Comparison of ENCODE assay signal across 8 mouse cellular contexts in genomic region chr1:167308261-167309054, GRCm38 (mm10). TPM values are rescaled to one million over a fixed set of nuclear protein-coding genes. Genes with fewer than 3 reads are reported as not detected.
DNase-seq lines count a peak whose midpoint lies in the region; ATAC-seq and TF ChIP-seq lines count a peak whose summit lies in the region.

Gene Tmco1 (plus strand): TSS chr1:167308378.

- TF ChIP-seq CTCF in bone marrow, adult 2 months (IDR thresholded peaks at IDR 0.05; ENCODE audit: control insufficient read depth, insufficient read depth, low read length): no peak

- peak within 1 kb of the TSS; percentile 88 for H3K9ac ChIP-seq in embryonic facial prominence, embryonic 15.5 days
- H3K9ac ChIP-seq in kidney, embryonic 14.5 days (ENCODE audit: low read depth, low read length): peak within 1 kb of the TSS; percentile 97
- H3K9ac ChIP-seq in limb, embryonic 15.5 days: peak within 1 kb of the TSS; percentile 71

- DNase-seq in 416B (ENCODE audit: low read depth): peak; percentile 97
- DNase-seq in heart, adult 9 months (ENCODE audit: low spot score in 2 of 2): peak; percentile 97
- peak; percentile 89 to 97 for DNase-seq in monocyte, adult 2 months (ENCODE audit: low read depth in 1 of 2, low spot score in 2 of 2)
- peak; percentile 97 to 98 for DNase-seq in spleen, postnatal 36 days (ENCODE audit: low spot score in 2 of 2)

- peaks cover 18% of the 10 kb centered on the region for H3K36me3 ChIP-seq in embryonic facial prominence, embryonic 15.5 days
- peaks cover 14% of the 10 kb centered on the region; the same call in 1 of the 2 replicates for H3K36me3 ChIP-seq in kidney, embryonic 14.5 days (ENCODE audit: control insufficient read depth, insufficient read depth, low read length)
- peaks cover 9% of the 10 kb centered on the region for H3K36me3 ChIP-seq in limb, embryonic 15.5 days

- no peaks in the 10 kb centered on the region for H3K9me3 ChIP-seq in embryonic facial prominence, embryonic 15.5 days (replicated peaks)
- H3K9me3 ChIP-seq in kidney, embryonic 14.5 days (ENCODE audit: control insufficient read depth, low read length): no peaks in the 10 kb centered on the region
- H3K9me3 ChIP-seq in limb, embryonic 15.5 days: no peaks in the 10 kb centered on the region

- H3K4me3 ChIP-seq in bone marrow, adult 2 months (replicated peaks; ENCODE audit: control insufficient read depth, low read depth, low read length): peak within 1 kb of the TSS; percentile 87
- peak within 1 kb of the TSS; percentile 72 for H3K4me3 ChIP-seq in embryonic facial prominence, embryonic 15.5 days (replicated peaks)
- H3K4me3 ChIP-seq in kidney, embryonic 14.5 days (ENCODE audit: low read length): peak within 1 kb of the TSS; percentile 86
- H3K4me3 ChIP-seq in limb, embryonic 15.5 days: peak within 1 kb of the TSS; percentile 78

- H3K4me1 ChIP-seq in bone marrow, adult 2 months (ENCODE audit: control insufficient read depth, insufficient read depth, low read length): no peaks in the 10 kb centered on the region; the same call in none of the 2 replicates
- peaks cover 11% of the 10 kb centered on the region; the same call in 1 of the 2 replicates for H3K4me1 ChIP-seq in embryonic facial prominence, embryonic 15.5 days
- peaks cover 7% of the 10 kb centered on the region for H3K4me1 ChIP-seq in kidney, embryonic 14.5 days (ENCODE audit: control insufficient read depth, insufficient read depth, low read length)
- 0 out of 2 replicates have a peak, but pooled peaks cover 8% of the 10 kb centered on the region for H3K4me1 ChIP-seq in limb, embryonic 15.5 days

- H3K27ac ChIP-seq in bone marrow, adult 2 months (ENCODE audit: control insufficient read depth, insufficient read depth, low read depth, low read length, poor library complexity): peak within 1 kb of the TSS; percentile 97
- peak within 1 kb of the TSS; percentile 92 for H3K27ac ChIP-seq in embryonic facial prominence, embryonic 15.5 days (replicated peaks)
- H3K27ac ChIP-seq in kidney, embryonic 14.5 days (ENCODE audit: low read depth, low read length): peak within 1 kb of the TSS; percentile 94
- peak within 1 kb of the TSS; percentile 95 for H3K27ac ChIP-seq in limb, embryonic 15.5 days

- peak within 1 kb of the TSS; percentile 69 for H3K4me2 ChIP-seq in embryonic facial prominence, embryonic 15.5 days (replicated peaks)
- peak within 1 kb of the TSS; percentile 60 for H3K4me2 ChIP-seq in kidney, embryonic 14.5 days (replicated peaks; ENCODE audit: low read depth, low read length)
- peak within 1 kb of the TSS; percentile 76 for H3K4me2 ChIP-seq in limb, embryonic 15.5 days

- under 1% methylated on average over 82 of the region's 82 CpGs for WGBS in bone marrow, adult 2 months
- under 1% methylated on average over 82 of the region's 82 CpGs for WGBS in embryonic facial prominence, embryonic 15.5 days
- WGBS in kidney, embryonic 14.5 days: under 1% methylated on average over 82 of the region's 82 CpGs
- under 1% methylated on average over 82 of the region's 82 CpGs for WGBS in limb, embryonic 15.5 days

- peak; percentile 98 for TF ChIP-seq POLR2A in bone marrow, adult 2 months (IDR thresholded peaks at IDR 0.05; ENCODE audit: borderline replicate concordance, control insufficient read depth, low read depth, low read length)

- no peaks in the 10 kb centered on the region for H3K27me3 ChIP-seq in embryonic facial prominence, embryonic 15.5 days
- H3K27me3 ChIP-seq in kidney, embryonic 14.5 days (ENCODE audit: control insufficient read depth, insufficient read depth, low read length): no peaks in the 10 kb centered on the region
- H3K27me3 ChIP-seq in limb, embryonic 15.5 days: no peaks in the 10 kb centered on the region

- ATAC-seq in embryonic facial prominence, embryonic 15.5 days (ENCODE audit: insufficient number of reproducible peaks, low FRiP score, low TSS enrichment, low read depth): peak; percentile 97
- peak; percentile 98 for ATAC-seq in kidney, embryonic 14.5 days (ENCODE audit: low FRiP score, low TSS enrichment)
- peak; percentile 95 for ATAC-seq in limb, embryonic 15.5 days (ENCODE audit: insufficient number of reproducible peaks, low FRiP score, low TSS enrichment, low read depth)

RNA-seq across cellular contexts. Expression of gene Tmco1, which starts in this region (rescaled TPM):
- 26.4 and 29.7 TPM in 2 replicates for polyA plus RNA-seq in bone marrow, adult 2 months (2011; ENCODE audit: insufficient read depth, insufficient read length, low replicate concordance, missing spikeins)
- polyA plus RNA-seq in embryonic facial prominence, embryonic 15.5 days (2015; fragmentation: Nextera tagmentation; extraction: Ambion mirVana): 92.0 and 92.5 TPM in 2 replicates
- polyA plus RNA-seq in kidney, embryonic 14.5 days (2014; fragmentation: Nextera tagmentation; extraction: Ambion mirVana): 86.5 and 121 TPM in 2 replicates
- polyA plus RNA-seq in limb, embryonic 15.5 days (2015; fragmentation: Nextera tagmentation; extraction: Ambion mirVana): 92.8 and 104 TPM in 2 replicates

Comparison
In these comparisons a context has a peak if more than half of its experiments do, and no peak if none do; other contexts are left out.
1. Peak in every context shown above with its lines: DNase-seq, ATAC-seq, H3K4me3 ChIP-seq and H3K27ac ChIP-seq.